Mouse (Mus musculus) MEL (cell line): ENCODE measurements around the gene Olfr370.

Experiments
- CHD2 ChIP-seq: IDR thresholded peaks from 2 replicates; pipeline ENCODE4 v1.6.1; 2011; ENCODE audit warnings: low read length, improper control_type of control experiment
- CTCF ChIP-seq, 3 experiments: IDR thresholded peaks in 2 of 3; conservative IDR thresholded peaks in 1 of 3; 2 replicates each; pipeline ENCODE4 v1.5.1; 2011 to 2012; ENCODE audit warnings: low read length in 3 of 3, low read depth in 2 of 3, mild to moderate bottlenecking in 2 of 3, improper control_type of control experiment in 1 of 3, inconsistent platforms in 1 of 3, mixed read lengths in 1 of 3, moderate library complexity in 1 of 3; ENCODE audit not compliant: control insufficient read depth in 1 of 3, insufficient read depth in 1 of 3, poor library complexity in 1 of 3, severe bottlenecking in 1 of 3
- EP300 ChIP-seq, 2 experiments: IDR thresholded peaks; 2 replicates each; pipeline ENCODE4 v1.6.1; 2011; ENCODE audit warnings: improper control_type of control experiment in 2 of 2, low read length in 2 of 2, low read depth in 1 of 2, mild to moderate bottlenecking in 1 of 2
- HCFC1 ChIP-seq: IDR thresholded peaks from 2 replicates; pipeline ENCODE4 v1.6.1; 2012; ENCODE audit warnings: low read depth, mild to moderate bottlenecking, inconsistent platforms, low read length, improper control_type of control experiment, moderate library complexity
- MAFK ChIP-seq: IDR thresholded peaks from 2 replicates; pipeline ENCODE4 v1.6.1; 2011; ENCODE audit warnings: low read depth, mild to moderate bottlenecking, low read length, improper control_type of control experiment, borderline replicate concordance
- NELFE ChIP-seq: IDR thresholded peaks from 2 replicates; pipeline ENCODE4 v1.6.1; 2011; ENCODE audit warnings: low read depth, low read length, improper control_type of control experiment
- NRF1 ChIP-seq: IDR thresholded peaks from 2 replicates; pipeline ENCODE4 v1.6.1; 2014; ENCODE audit warnings: low read depth, mild to moderate bottlenecking, inconsistent platforms, low read length, improper control_type of control experiment, moderate library complexity; ENCODE audit not compliant: poor library complexity, insufficient read depth, severe bottlenecking
- POLR2A ChIP-seq, 2 experiments: IDR thresholded peaks; 2 replicates each; pipeline ENCODE4 v1.6.1; 2011 to 2012; ENCODE audit warnings: low read length in 2 of 2, mild to moderate bottlenecking in 2 of 2, control low read depth in 1 of 2, improper control_type of control experiment in 1 of 2, low read depth in 1 of 2, moderate library complexity in 1 of 2; ENCODE audit not compliant: control insufficient read depth in 1 of 2, insufficient read depth in 1 of 2, poor library complexity in 1 of 2
- POLR2AphosphoS5 ChIP-seq: IDR thresholded peaks from 2 replicates; pipeline ENCODE4 v1.6.1; 2012; ENCODE audit warnings: low read depth, borderline replicate concordance, mild to moderate bottlenecking, inconsistent platforms, low read length, moderate library complexity, mixed read lengths
- RAD21 ChIP-seq: IDR thresholded peaks from 2 replicates; pipeline ENCODE4 v1.6.1; 2011; ENCODE audit warnings: mild to moderate bottlenecking, low read depth, low read length, improper control_type of control experiment
- SMC3 ChIP-seq: IDR thresholded peaks from 2 replicates; pipeline ENCODE4 v1.6.1; 2011; ENCODE audit warnings: low read depth, low read length, improper control_type of control experiment
- USF1 ChIP-seq: IDR thresholded peaks from 2 replicates; pipeline ENCODE4 v1.6.1; 2014; ENCODE audit warnings: low read depth, mild to moderate bottlenecking, inconsistent platforms, low read length, improper control_type of control experiment, moderate library complexity
- USF2 ChIP-seq, 2 experiments: IDR thresholded peaks; 2 replicates each; pipeline ENCODE4 v1.6.1; 2011 to 2012; ENCODE audit warnings: improper control_type of control experiment in 2 of 2, low read length in 2 of 2, borderline replicate concordance in 1 of 2, inconsistent platforms in 1 of 2, low read depth in 1 of 2, mild to moderate bottlenecking in 1 of 2; ENCODE audit not compliant: insufficient read depth in 1 of 2

- TF ChIP-seq USF2 (IDR thresholded peaks at IDR 0.05; ENCODE audit: borderline replicate concordance in 1 of 2, insufficient read depth in 1 of 2, low read depth in 1 of 2, low read length in 2 of 2): no peak
- TF ChIP-seq POLR2A (IDR thresholded peaks at IDR 0.05; ENCODE audit: control insufficient read depth in 1 of 2, insufficient read depth in 1 of 2, low read depth in 1 of 2, low read length in 2 of 2, poor library complexity in 1 of 2): no peak
- TF ChIP-seq NRF1: no peak
- no peak for TF ChIP-seq HCFC1
- no peak for TF ChIP-seq USF1
- TF ChIP-seq MAFK: no peak
- no peak for TF ChIP-seq NELFE
- TF ChIP-seq CTCF (IDR thresholded peaks at IDR 0.05 in 2 of 3, conservative IDR thresholded peaks at IDR 0.05 in 1 of 3; ENCODE audit: control insufficient read depth in 1 of 3, insufficient read depth in 1 of 3, low read depth in 2 of 3, low read length in 3 of 3, poor library complexity in 1 of 3, severe bottlenecking in 1 of 3): no peak
- no peak for TF ChIP-seq CHD2
- no peak for TF ChIP-seq RAD21
- TF ChIP-seq SMC3: no peak
- no peak for TF ChIP-seq POLR2AphosphoS5
- TF ChIP-seq EP300 (IDR thresholded peaks at IDR 0.05; ENCODE audit: low read depth in 1 of 2, low read length in 2 of 2): no peak
Observed at GRCm38 (mm10) chr8:83578131-83579055, 42.8 kb downstream of the Olfr370 start.
